Mouse (Mus musculus) MEL (cell line): ENCODE measurements around the gene 1700123O20Rik. TPM values are rescaled to one million over a fixed set of nuclear protein-coding genes. Genes with fewer than 3 reads are reported as not detected.
A peak's percentile ranks its signal among the peaks of the same experiment; 100 is the strongest.

Source experiments
- DNase-seq: peaks from one replicate; pipeline ENCODE4 v3.0.0; 2011; ENCODE audit warnings: low read depth, low spot score
- H3K27ac ChIP-seq: 2 replicates; pipeline ENCODE4 v1.5.1; 2012; ENCODE audit warnings: low read depth, mild to moderate bottlenecking, control low read depth, low read length, moderate library complexity; ENCODE audit not compliant: control insufficient read depth
- H3K27me3 ChIP-seq, 2 experiments: fragments of 150-350 bp in 1 of 2; sonication (generic) in 1 of 2; 2 replicates each; pipeline ENCODE4 v1.6.1; 2012; ENCODE audit warnings: low read length in 2 of 2, mild to moderate bottlenecking in 2 of 2, improper control_type of control experiment in 1 of 2, moderate library complexity in 1 of 2; ENCODE audit not compliant: insufficient read depth in 2 of 2, control insufficient read depth in 1 of 2
- H3K36me3 ChIP-seq, 2 experiments: 2 replicates each; pipeline ENCODE4 v1.6.1; 2012 to 2014; ENCODE audit warnings: low read length in 2 of 2, improper control_type of control experiment in 1 of 2, inconsistent platforms in 1 of 2, mild to moderate bottlenecking in 1 of 2; ENCODE audit not compliant: insufficient read depth in 2 of 2, control insufficient read depth in 1 of 2
- H3K4me1 ChIP-seq, 2 experiments: fragments of 150-350 bp in 1 of 2; sonication (generic) in 1 of 2; 2 replicates each; pipeline ENCODE4 v1.6.1; 2012; ENCODE audit warnings: low read length in 2 of 2, improper control_type of control experiment in 1 of 2, mild to moderate bottlenecking in 1 of 2; ENCODE audit not compliant: insufficient read depth in 2 of 2, control insufficient read depth in 1 of 2
- H3K4me3 ChIP-seq, 2 experiments: fragments of 150-350 bp in 1 of 2; sonication (generic) in 1 of 2; 2 replicates each; pipeline ENCODE4 v1.5.1; 2012; ENCODE audit warnings: low read depth in 2 of 2, low read length in 2 of 2, mild to moderate bottlenecking in 2 of 2, moderate library complexity in 2 of 2, control low read depth in 1 of 2, improper control_type of control experiment in 1 of 2; ENCODE audit not compliant: control insufficient read depth in 1 of 2, insufficient read depth in 1 of 2
- H3K79me2 ChIP-seq: 2 replicates; pipeline ENCODE4 v1.6.1; 2012; ENCODE audit warnings: mild to moderate bottlenecking, low read length, moderate library complexity; ENCODE audit not compliant: control insufficient read depth, poor library complexity, insufficient read depth
- H3K9ac ChIP-seq: 2 replicates; pipeline ENCODE4 v1.6.1; 2012; ENCODE audit warnings: low read depth, mild to moderate bottlenecking, control low read depth, low read length, moderate library complexity; ENCODE audit not compliant: control insufficient read depth, poor library complexity, severe bottlenecking
- H3K9me3 ChIP-seq: fragments of 150-350 bp; sonication (generic); replicated peaks from 2 replicates; pipeline ENCODE4 v1.6.1; 2012; ENCODE audit warnings: mild to moderate bottlenecking, low read length, improper control_type of control experiment, moderate library complexity; ENCODE audit not compliant: insufficient read depth
- BHLHE40 ChIP-seq: IDR thresholded peaks from 2 replicates; pipeline ENCODE4 v1.6.1; 2012; ENCODE audit warnings: low read depth, mild to moderate bottlenecking, inconsistent platforms, low read length, improper control_type of control experiment, borderline replicate concordance
- CHD1 ChIP-seq: IDR thresholded peaks from 2 replicates; pipeline ENCODE4 v1.6.1; 2012; ENCODE audit warnings: low read depth, mild to moderate bottlenecking, inconsistent platforms, low read length, improper control_type of control experiment
- CTCF ChIP-seq, 3 experiments: IDR thresholded peaks in 2 of 3; conservative IDR thresholded peaks in 1 of 3; 2 replicates each; pipeline ENCODE4 v1.5.1; 2011 to 2012; ENCODE audit warnings: low read length in 3 of 3, low read depth in 2 of 3, mild to moderate bottlenecking in 2 of 3, improper control_type of control experiment in 1 of 3, inconsistent platforms in 1 of 3, mixed read lengths in 1 of 3, moderate library complexity in 1 of 3; ENCODE audit not compliant: control insufficient read depth in 1 of 3, insufficient read depth in 1 of 3, poor library complexity in 1 of 3, severe bottlenecking in 1 of 3
- ELF1 ChIP-seq: IDR thresholded peaks from 2 replicates; pipeline ENCODE4 v1.6.1; 2014; ENCODE audit warnings: low read depth, mild to moderate bottlenecking, inconsistent platforms, low read length, improper control_type of control experiment, moderate library complexity
- EP300 ChIP-seq, 2 experiments: IDR thresholded peaks; 2 replicates each; pipeline ENCODE4 v1.6.1; 2011; ENCODE audit warnings: improper control_type of control experiment in 2 of 2, low read length in 2 of 2, low read depth in 1 of 2, mild to moderate bottlenecking in 1 of 2
- ETS1 ChIP-seq: IDR thresholded peaks from 2 replicates; pipeline ENCODE4 v1.6.1; 2012; ENCODE audit warnings: low read depth, mild to moderate bottlenecking, inconsistent platforms, low read length, improper control_type of control experiment, moderate library complexity
- HCFC1 ChIP-seq: IDR thresholded peaks from 2 replicates; pipeline ENCODE4 v1.6.1; 2012; ENCODE audit warnings: low read depth, mild to moderate bottlenecking, inconsistent platforms, low read length, improper control_type of control experiment, moderate library complexity
- JUND ChIP-seq: IDR thresholded peaks from 2 replicates; pipeline ENCODE4 v1.6.1; 2011; ENCODE audit warnings: low read depth, mild to moderate bottlenecking, improper control_type of control experiment, low read length
- KAT2A ChIP-seq: conservative IDR thresholded peaks from 2 replicates; pipeline ENCODE4 v1.6.1; 2012; ENCODE audit warnings: low read depth, low read length, improper control_type of control experiment, inconsistent platforms
- MAFK ChIP-seq: IDR thresholded peaks from 2 replicates; pipeline ENCODE4 v1.6.1; 2011; ENCODE audit warnings: low read depth, mild to moderate bottlenecking, low read length, improper control_type of control experiment, borderline replicate concordance
- MAX ChIP-seq: IDR thresholded peaks from 2 replicates; pipeline ENCODE4 v1.6.1; 2011; ENCODE audit warnings: low read length, improper control_type of control experiment
- MAZ ChIP-seq: IDR thresholded peaks from 2 replicates; pipeline ENCODE4 v1.6.1; 2012; ENCODE audit warnings: low read depth, mild to moderate bottlenecking, inconsistent platforms, low read length, improper control_type of control experiment
- MEF2A ChIP-seq: IDR thresholded peaks from 2 replicates; pipeline ENCODE4 v1.6.1; 2014; ENCODE audit warnings: low read depth, mild to moderate bottlenecking, inconsistent platforms, low read length, improper control_type of control experiment; ENCODE audit not compliant: poor library complexity, insufficient replicate concordance, severe bottlenecking; ENCODE audit errors: extremely low read depth
- MYC ChIP-seq: IDR thresholded peaks from 2 replicates; pipeline ENCODE4 v1.6.1; 2011; ENCODE audit warnings: low read depth, mild to moderate bottlenecking, low read length, improper control_type of control experiment, moderate library complexity
- POLR2A ChIP-seq, 2 experiments: IDR thresholded peaks; 2 replicates each; pipeline ENCODE4 v1.6.1; 2011 to 2012; ENCODE audit warnings: low read length in 2 of 2, mild to moderate bottlenecking in 2 of 2, control low read depth in 1 of 2, improper control_type of control experiment in 1 of 2, low read depth in 1 of 2, moderate library complexity in 1 of 2; ENCODE audit not compliant: control insufficient read depth in 1 of 2, insufficient read depth in 1 of 2, poor library complexity in 1 of 2
- RAD21 ChIP-seq: IDR thresholded peaks from 2 replicates; pipeline ENCODE4 v1.6.1; 2011; ENCODE audit warnings: mild to moderate bottlenecking, low read depth, low read length, improper control_type of control experiment
- SIN3A ChIP-seq: IDR thresholded peaks from 2 replicates; pipeline ENCODE4 v1.6.1; 2012; ENCODE audit warnings: low read length, improper control_type of control experiment, inconsistent platforms
- SMC3 ChIP-seq: IDR thresholded peaks from 2 replicates; pipeline ENCODE4 v1.6.1; 2011; ENCODE audit warnings: low read depth, low read length, improper control_type of control experiment
- TBP ChIP-seq: IDR thresholded peaks from 2 replicates; pipeline ENCODE4 v1.8.0; 2011; ENCODE audit warnings: low read depth, low read length, improper control_type of control experiment
- USF1 ChIP-seq: IDR thresholded peaks from 2 replicates; pipeline ENCODE4 v1.6.1; 2014; ENCODE audit warnings: low read depth, mild to moderate bottlenecking, inconsistent platforms, low read length, improper control_type of control experiment, moderate library complexity
- ZC3H11A ChIP-seq: IDR thresholded peaks from 2 replicates; pipeline ENCODE4 v1.6.1; 2012; ENCODE audit warnings: low read depth, mild to moderate bottlenecking, inconsistent platforms, low read length, improper control_type of control experiment
- ZKSCAN1 ChIP-seq: IDR thresholded peaks from 2 replicates; pipeline ENCODE4 v1.6.1; 2012; ENCODE audit warnings: low read depth, mild to moderate bottlenecking, inconsistent platforms, low read length, improper control_type of control experiment, moderate library complexity
- ZMIZ1 ChIP-seq: IDR thresholded peaks from 2 replicates; pipeline ENCODE4 v1.6.1; 2012; ENCODE audit warnings: low read depth, mild to moderate bottlenecking, inconsistent platforms, low read length, improper control_type of control experiment, moderate library complexity
- ZNF384 ChIP-seq: IDR thresholded peaks from 2 replicates; pipeline ENCODE4 v1.6.1; 2012; ENCODE audit warnings: low read depth, mild to moderate bottlenecking, inconsistent platforms, low read length, improper control_type of control experiment
- polyA plus RNA-seq, 2 experiments: library from polyadenylated mRNA; stranded (reverse) in 1 of 2; unstranded in 1 of 2; fragments of >175 nt in 1 of 2; fragments of >200 nt in 1 of 2; gene quantifications; 2 replicates each; pipeline versions ENCODE4 v1.2.1 to v1.2.4; 2012; ENCODE audit warnings: low replicate concordance in 2 of 2, low read depth in 1 of 2; ENCODE audit not compliant: insufficient read length in 2 of 2, insufficient read depth in 1 of 2, missing spikeins in 1 of 2
- total RNA-seq: library from RNA; depleted of rRNA; stranded (reverse); fragments of 300-350 nt; gene quantifications from 2 replicates; pipeline ENCODE4 v1.2.3, GENCODE M21; 2012

The 1700123O20Rik gene
- total and polyA plus RNA-seq, 3 experiments, result 44.2 to 72.8 TPM; not detected in 1

- TF ChIP-seq BHLHE40 (no peak), HCFC1 (no peak), KAT2A (no peak), CTCF (IDR thresholded peaks at IDR 0.05 in 2 of 3, conservative IDR thresholded peaks at IDR 0.05 in 1 of 3; ENCODE audit: control insufficient read depth in 1 of 3, insufficient read depth in 1 of 3, low read depth in 2 of 3, low read length in 3 of 3, poor library complexity in 1 of 3, severe bottlenecking in 1 of 3) (no peak), SIN3A (peak; percentile 69; the same call in 1 of the 2 replicates), MAZ (0 out of 2 replicates have a peak, but pooled peaks have one; percentile 23), CHD1 (no peak), EP300 (IDR thresholded peaks at IDR 0.05; ENCODE audit: low read depth in 1 of 2, low read length in 2 of 2) (peak; percentile 65 to 78)
Measured at GRCm38 (mm10) chr14:54647900-54648299, 38.1 kb upstream of the 1700123O20Rik start (continued).

DNA sequence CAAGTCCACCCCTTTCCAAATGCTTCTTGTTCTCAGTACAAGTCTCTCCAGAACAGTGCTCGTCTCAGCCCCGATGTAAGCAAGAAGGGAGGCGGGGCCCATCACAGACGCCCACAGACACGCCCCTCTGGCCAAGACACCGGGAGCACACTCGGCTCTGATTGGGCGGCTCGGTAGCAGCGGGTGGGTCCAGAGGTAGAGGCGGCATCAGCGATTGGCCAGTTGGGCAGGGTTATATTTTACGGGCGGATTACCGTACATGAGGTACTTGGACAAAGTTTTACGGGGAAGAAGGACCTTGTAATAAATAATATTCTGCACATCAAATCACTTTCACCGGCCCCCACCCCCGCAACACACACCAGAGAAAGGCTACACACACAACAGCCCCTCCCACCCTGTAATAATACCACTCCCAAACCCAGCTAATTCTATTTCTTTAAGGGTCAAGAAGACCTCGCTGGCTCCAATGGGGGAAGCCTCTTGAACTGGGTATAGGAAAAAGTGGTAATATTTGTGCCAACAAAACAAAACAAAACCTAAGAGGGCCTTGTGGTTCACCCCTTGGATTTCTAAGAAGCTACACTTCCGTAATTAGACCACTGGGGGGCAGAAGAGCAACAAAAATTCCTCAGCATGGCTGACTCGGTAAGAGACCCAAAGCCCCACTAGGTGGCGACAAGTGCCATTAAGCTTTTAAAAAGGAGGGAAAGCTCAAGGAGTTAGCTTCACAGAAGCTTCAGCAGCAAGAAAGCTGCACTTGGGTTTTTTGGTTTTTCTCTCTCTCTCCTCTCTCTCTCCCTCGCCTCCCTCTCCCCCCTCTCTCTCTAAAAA, 35.2 kb upstream of the 1700123O20Rik start:
- Histone ChIP-seq H3K4me3 (no peak overlapping the region), H3K79me2 (peaks cover 24% of the 10 kb centered on the region), H3K36me3 (peaks cover 12 to 37% of the 10 kb centered on the region in 2 experiments), H3K27ac (no peak overlapping the region), H3K9me3 (no peaks in the 10 kb centered on the region), H3K27me3 (no peaks in the 10 kb centered on the region), H3K4me1 (peaks cover 4 to 31% of the 10 kb centered on the region in 2 experiments), H3K9ac (no peak overlapping the region)
- TF ChIP-seq ETS1, result no peak
- peak; percentile 64 for TF ChIP-seq TBP
- 0 out of 4 replicates have a peak, but pooled peaks of 1 of the 2 experiments have one; percentile 11 for TF ChIP-seq EP300 (IDR thresholded peaks at IDR 0.05; ENCODE audit: low read depth in 1 of 2, low read length in 2 of 2)
- no peak for TF ChIP-seq USF1
- peak; percentile 47; the same call in 1 of the 2 replicates for TF ChIP-seq ZC3H11A
- TF ChIP-seq ZNF384, result no peak
- TF ChIP-seq CTCF (IDR thresholded peaks at IDR 0.05 in 2 of 3, conservative IDR thresholded peaks at IDR 0.05 in 1 of 3; ENCODE audit: control insufficient read depth in 1 of 3, insufficient read depth in 1 of 3, low read depth in 2 of 3, low read length in 3 of 3, poor library complexity in 1 of 3, severe bottlenecking in 1 of 3), result peak; percentile 82 to 97 (median 88)
- peak; percentile 53 for TF ChIP-seq SIN3A
- TF ChIP-seq MAX, result no peak
- TF ChIP-seq MEF2A, result no peak
- no peak for TF ChIP-seq MAFK
- 0 out of 4 replicates have a peak, but pooled peaks of 1 of the 2 experiments have one; percentile 22 for TF ChIP-seq POLR2A (IDR thresholded peaks at IDR 0.05; ENCODE audit: control insufficient read depth in 1 of 2, insufficient read depth in 1 of 2, low read depth in 1 of 2, low read length in 2 of 2, poor library complexity in 1 of 2)
- peak; percentile 55 for TF ChIP-seq RAD21
- TF ChIP-seq ELF1, result no peak
- no peak for TF ChIP-seq ZKSCAN1
- no peak for TF ChIP-seq ZMIZ1
- TF ChIP-seq HCFC1, result peak; percentile 60; the same call in 1 of the 2 replicates
- peak; percentile 18; the same call in 1 of the 2 replicates for TF ChIP-seq JUND
- TF ChIP-seq MYC, result peak; percentile 75
- TF ChIP-seq SMC3, result peak; percentile 80
- peak; percentile 95 for DNase-seq
